Mouse (Mus musculus) CH12.LX (cell line): Measurements from ENCODE around the gene Ldlrad3.

ENCODE experiments used
- BHLHE40 ChIP-seq: IDR thresholded peaks from 2 replicates; pipeline ENCODE4 v1.6.1; 2011; ENCODE audit warnings: mild to moderate bottlenecking, low read depth, low read length, improper control_type of control experiment
- CHD2 ChIP-seq: IDR thresholded peaks from 2 replicates; pipeline ENCODE4 v1.6.1; 2011; ENCODE audit warnings: low read length, improper control_type of control experiment
- CTCF ChIP-seq, 2 experiments: IDR thresholded peaks in 1 of 2; conservative IDR thresholded peaks in 1 of 2; 2 replicates each; pipeline ENCODE4 v1.5.1; 2011 to 2012; ENCODE audit warnings: low read depth in 2 of 2, low read length in 2 of 2, improper control_type of control experiment in 1 of 2, inconsistent platforms in 1 of 2, mild to moderate bottlenecking in 1 of 2, moderate library complexity in 1 of 2
- E2F4 ChIP-seq: IDR thresholded peaks from 2 replicates; pipeline ENCODE4 v1.6.1; 2011; ENCODE audit warnings: low read depth, low read length, improper control_type of control experiment; ENCODE audit not compliant: insufficient replicate concordance
- EP300 ChIP-seq: IDR thresholded peaks from 2 replicates; pipeline ENCODE4 v1.6.1; 2011; ENCODE audit warnings: low read length, improper control_type of control experiment
- ETS1 ChIP-seq: conservative IDR thresholded peaks from 2 replicates; pipeline ENCODE4 v1.6.1; 2012; ENCODE audit warnings: low read depth, mild to moderate bottlenecking, inconsistent platforms, low read length, improper control_type of control experiment, moderate library complexity
- MAFK ChIP-seq: IDR thresholded peaks from 2 replicates; pipeline ENCODE4 v1.6.1; 2011; ENCODE audit warnings: low read length, improper control_type of control experiment; ENCODE audit not compliant: insufficient replicate concordance
- MAX ChIP-seq: IDR thresholded peaks from 2 replicates; pipeline ENCODE4 v1.6.1; 2011; ENCODE audit warnings: low read length, improper control_type of control experiment
- POLR2A ChIP-seq: IDR thresholded peaks from 2 replicates; pipeline ENCODE4 v1.6.1; 2011; ENCODE audit warnings: low read depth, mild to moderate bottlenecking, improper control_type of control experiment, low read length
- USF1 ChIP-seq: IDR thresholded peaks from 2 replicates; pipeline ENCODE4 v1.6.1; 2014; ENCODE audit warnings: low read depth, mild to moderate bottlenecking, inconsistent platforms, low read length, improper control_type of control experiment

DNA sequence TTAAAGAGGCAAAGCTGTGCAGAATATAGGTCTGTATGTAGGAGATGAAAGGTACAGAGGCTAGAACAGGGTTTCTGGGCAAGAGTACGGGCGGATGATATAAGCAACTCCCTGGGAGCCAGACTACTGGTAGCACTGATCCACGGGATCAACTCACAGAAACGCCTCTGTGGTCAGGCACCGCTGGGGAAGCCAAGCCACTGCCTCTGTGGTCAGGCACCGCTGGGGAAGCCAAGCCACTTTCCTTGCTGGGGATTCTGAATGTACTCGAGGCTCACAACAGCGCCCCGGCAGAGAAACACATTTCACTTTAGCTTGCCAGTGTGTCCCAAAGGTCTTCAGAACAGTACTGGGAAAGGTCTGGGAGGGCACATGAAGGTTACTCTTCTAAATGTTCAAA, 160.0 kb downstream of the Ldlrad3 start:
- no peak for TF ChIP-seq CHD2
- TF ChIP-seq POLR2A: no peak
- TF ChIP-seq EP300: no peak
- TF ChIP-seq MAFK: no peak
- no peak for TF ChIP-seq MAX
- no peak for TF ChIP-seq CTCF (conservative IDR thresholded peaks at IDR 0.05 in 1 of 2, IDR thresholded peaks at IDR 0.05 in 1 of 2; ENCODE audit: low read depth in 2 of 2, low read length in 2 of 2)
- TF ChIP-seq USF1: no peak
- no peak for TF ChIP-seq ETS1
- TF ChIP-seq E2F4: no peak
- no peak for TF ChIP-seq BHLHE40
